Mouse (Mus musculus) layer of hippocampus, postnatal 36 days (tissue): ENCODE data around the gene Wdr74. TPM values are rescaled to one million over a fixed set of nuclear protein-coding genes. Genes with fewer than 3 reads are reported as not detected.

ENCODE experiments used
- microRNA-seq, 2 experiments: library from miRNA; unstranded; fragments of <30 nt; microRNA quantifications; one replicate each; pipeline ENCODE4 v1.2.0; 2021
- total RNA-seq, 2 experiments: library from RNA; stranded (reverse); gene quantifications; 2 replicates each; pipeline ENCODE4 v1.2.3; 2021

Wdr74 gene
- total RNA-seq, 2 experiments from 2014 or later: 51.0 to 52.3 TPM

Small RNA genes lying within 50 kb of the gene (microRNA-seq; reads per million reads assigned to microRNA genes)
- gene Mir6992: 0 reads per million in 2 experiments

Other genes starting within 250 kb of the Wdr74 start
- 1 to 10 TPM; 8.6 TPM for gene Slc22a8, start 144.6 kb upstream of the Wdr74 start, total RNA-seq
- gene Slc22a6, start 117.8 kb upstream of the Wdr74 start, total RNA-seq: 1 to 10 TPM; 1.7 to 2.1 TPM
- 100 to 1,000 TPM; 172 to 186 TPM for gene Chrm1, start 72.0 kb upstream of the Wdr74 start, total RNA-seq
- 100 to 1,000 TPM; 146 to 149 TPM for gene Slc3a2, start 12.5 kb upstream of the Wdr74 start, total RNA-seq
- gene 1700092M07Rik, start 4.9 kb downstream of the Wdr74 start, total RNA-seq: 1 to 10 TPM; 1.3 to 1.4 TPM
- 10 to 100 TPM; 67.4 to 76.3 TPM for gene Stx5a, start 5.6 kb downstream of the Wdr74 start, total RNA-seq
- gene Nxf1, start 21.2 kb downstream of the Wdr74 start, total RNA-seq: 100 to 1,000 TPM in 1 of 2 experiments, 10 to 100 TPM in 1; 99.8 to 119 TPM
- gene Tmem223, start 35.2 kb downstream of the Wdr74 start, total RNA-seq: 10 to 100 TPM; 79.7 to 86.2 TPM
- gene Tmem179b, start 38.6 kb downstream of the Wdr74 start, total RNA-seq: 1 to 10 TPM; 9.4 to 9.9 TPM
- gene Taf6l, start 50.6 kb downstream of the Wdr74 start, total RNA-seq: 10 to 100 TPM; 12.2 to 13.8 TPM
- gene Polr2g, start 62.8 kb downstream of the Wdr74 start, total RNA-seq: 100 to 1,000 TPM; 113 to 115 TPM
- 1 to 10 TPM; 6.8 to 7.1 TPM for gene Zbtb3, start 66.7 kb downstream of the Wdr74 start, total RNA-seq
- 10 to 100 TPM; 36.5 to 37.3 TPM for gene Ttc9c, start 83.5 kb downstream of the Wdr74 start, total RNA-seq
- 100 to 1,000 TPM; 123 to 126 TPM for gene Hnrnpul2, start 84.2 kb downstream of the Wdr74 start, total RNA-seq
- not detected for gene AC129217.1, start 93.9 kb downstream of the Wdr74 start, total RNA-seq
- gene Bscl2, start 101.6 kb downstream of the Wdr74 start, total RNA-seq: 100 to 1,000 TPM in 1 of 2 experiments, 10 to 100 TPM in 1; 99.0 to 112 TPM
- gene Gng3, start 103.4 kb downstream of the Wdr74 start, total RNA-seq: 100 to 1,000 TPM; 161 to 172 TPM
- under 1 TPM; 0.55 to 0.61 TPM for gene Lrrn4cl, start 114.9 kb downstream of the Wdr74 start, total RNA-seq
- 10 to 100 TPM; 85.7 to 98.6 TPM for gene Ubxn1, start 135.7 kb downstream of the Wdr74 start, total RNA-seq
- gene Uqcc3, start 145.1 kb downstream of the Wdr74 start, total RNA-seq: 10 to 100 TPM; 31.5 to 31.7 TPM
- 1 to 10 TPM; 4.7 to 6.3 TPM for gene Lbhd1, start 147.9 kb downstream of the Wdr74 start, total RNA-seq
- not detected for gene Gm49403, start 148.1 kb downstream of the Wdr74 start, total RNA-seq
- gene 1810009A15Rik, start 153.0 kb downstream of the Wdr74 start, total RNA-seq: 10 to 100 TPM; 20.7 to 23.2 TPM
- gene Gm49416, start 153.1 kb downstream of the Wdr74 start, total RNA-seq: 1 to 10 TPM in 1 of 2 experiments, under 1 TPM in 1; 0.99 to 2.3 TPM
- gene Ints5, start 157.2 kb downstream of the Wdr74 start, total RNA-seq: 10 to 100 TPM; 25.2 to 26.3 TPM
- 100 to 1,000 TPM; 111 to 118 TPM for gene Ganab, start 162.2 kb downstream of the Wdr74 start, total RNA-seq
- gene B3gat3, start 184.5 kb downstream of the Wdr74 start, total RNA-seq: 100 to 1,000 TPM; 165 to 175 TPM
- gene Rom1, start 193.5 kb downstream of the Wdr74 start, total RNA-seq: 1 to 10 TPM; 4.0 TPM
- gene Eml3, start 193.7 kb downstream of the Wdr74 start, total RNA-seq: 10 to 100 TPM; 10.9 to 11.8 TPM
- gene Mta2, start 206.0 kb downstream of the Wdr74 start, total RNA-seq: 10 to 100 TPM; 54.7 to 60.7 TPM
- gene Tut1, start 218.0 kb downstream of the Wdr74 start, total RNA-seq: 10 to 100 TPM; 19.6 to 19.7 TPM
- gene Eef1g, start 231.2 kb downstream of the Wdr74 start, total RNA-seq: 100 to 1,000 TPM; 233 to 254 TPM